Mouse (Mus musculus): ENCODE measurements around the gene Rarg.

The Rarg gene

GRCm38 (mm10) chr15:102258076-102258470 is 756 bp upstream of the Rarg start:
- in situ Hi-C loops (cut with MseI, MboI) = no loop called here

- in situ Hi-C loops (cut with MseI, MboI) = no loop called here
Observed at GRCm38 (mm10) chr15:102256431-102257201, 701 bp downstream of the Rarg start.

GRCm38 (mm10) chr15:102255547-102256255 is 1.6 kb downstream of the Rarg start:
- in situ Hi-C loops (cut with MseI, MboI) = no loop called here

GRCm38 (mm10) chr15:102250521-102250920 is 6.8 kb downstream of the Rarg start:
- in situ Hi-C loops (cut with MseI, MboI) = no loop called here

- in situ Hi-C loops (cut with MseI, MboI) = no loop called here
Observed at GRCm38 (mm10) chr15:102249967-102250366, 7.3 kb downstream of the Rarg start.

GRCm38 (mm10) chr15:102249251-102249691 is 8.0 kb downstream of the Rarg start:
- in situ Hi-C loops (cut with MseI, MboI) = no loop called here

- in situ Hi-C loops (cut with MseI, MboI) = no loop called here
Observed at GRCm38 (mm10) chr15:102248812-102249191, 8.5 kb downstream of the Rarg start.

GRCm38 (mm10) chr15:102248131-102248811 is 9.0 kb downstream of the Rarg start:
- in situ Hi-C loops (cut with MseI, MboI) = no loop called here

- in situ Hi-C loops (cut with MseI, MboI) = no loop called here
Observed at GRCm38 (mm10) chr15:102247252-102248130, 9.8 kb downstream of the Rarg start.

- in situ Hi-C loops (cut with MseI, MboI) = no loop called here
Observed at GRCm38 (mm10) chr15:102246866-102247251, 10.5 kb downstream of the Rarg start.

GRCm38 (mm10) chr15:102245891-102246741 is 11.2 kb downstream of the Rarg start:
- in situ Hi-C loops (cut with MseI, MboI) = no loop called here

GRCm38 (mm10) chr15:102245461-102245881 is 11.8 kb downstream of the Rarg start:
- in situ Hi-C loops (cut with MseI, MboI) = no loop called here

- in situ Hi-C loops (cut with MseI, MboI) = no loop called here
Observed at GRCm38 (mm10) chr15:102244306-102245191, 12.8 kb downstream of the Rarg start.

- in situ Hi-C loops (cut with MseI, MboI) = no loop called here
Observed at GRCm38 (mm10) chr15:102243229-102244190, 13.8 kb downstream of the Rarg start.

GRCm38 (mm10) chr15:102242404-102243228 is 14.7 kb downstream of the Rarg start:
- in situ Hi-C loops (cut with MseI, MboI) = no loop called here

GRCm38 (mm10) chr15:102240607-102241006 is 16.7 kb downstream of the Rarg start:
- in situ Hi-C loops (cut with MseI, MboI) = no loop called here

GRCm38 (mm10) chr15:102239851-102240250 is 17.5 kb downstream of the Rarg start:
- in situ Hi-C loops (cut with MseI, MboI) = loop anchor here in 1 of 2 experiments (5.0 kb wide), 1 partner anchor 32 kb away; the partner anchor contains the start of gene Gm9918

All from mouse trophoblast stem cell (cell line).